Mouse (Mus musculus): ENCODE measurements at regions not wholly inside any gene's neighbourhood (a gene's known extent, or its start where the extent isn't known, plus 50 kb on each side); places are given as distances from the start of the nearest gene placed in this dataset.

- no peak for TF ChIP-seq CTCF (IDR thresholded peaks at IDR 0.05)
- no peak for TF ChIP-seq EP300 (IDR thresholded peaks at IDR 0.05)
These were observed 59.4 kb upstream of the Adpgk start for GRCm38 (mm10) chr9:59231947-59232346.
